Mouse (Mus musculus) retina, embryonic 14.5 days (tissue): ENCODE results near the gene Olfr1179.
"Not testable (repeated sequence)": the region's sequence is repeated elsewhere in the genome, so short reads cannot be mapped to it uniquely, and the experiment has no call there.

Source experiments
- DNase-seq: peaks from one replicate; pipeline ENCODE4 v3.0.0-alpha.2; 2015; ENCODE audit warnings: low spot score

Olfr1179 gene

GRCm38 (mm10) chr2:88406353-88406752 is at the start of gene Olfr1179:
Olfr1179 (minus strand) TSS chr2:88406453.
- no peak for DNase-seq

GRCm38 (mm10) chr2:88454567-88454966 is 48.3 kb upstream of the Olfr1179 start, which contains the start of gene Olfr1183:
Olfr1183 (plus strand) TSS chr2:88454867.
- not testable (repeated sequence) for DNase-seq

GRCm38 (mm10) chr2:88449031-88449430 is 42.8 kb upstream of the Olfr1179 start, which contains the start of gene Gm13757:
Gm13757 (minus strand) TSS chr2:88449131.
- no peak for DNase-seq

GRCm38 (mm10) chr2:88426071-88426470 is 19.8 kb upstream of the Olfr1179 start, which contains the start of gene Olfr1181:
Olfr1181 (minus strand) TSS chr2:88426171.
- no peak for DNase-seq

GRCm38 (mm10) chr2:88419051-88419450 is 12.8 kb upstream of the Olfr1179 start, which contains the start of gene Olfr1180:
Olfr1180 (minus strand) TSS chr2:88419151.
- DNase-seq, result no peak

GRCm38 (mm10) chr2:88386762-88387161 is 19.5 kb downstream of the Olfr1179 start, which contains the start of gene Olfr1178:
Olfr1178 (plus strand) TSS chr2:88387062.
- no peak for DNase-seq

- peak; percentile 80 for DNase-seq
Measured at GRCm38 (mm10) chr2:88356304-88356703, 49.9 kb downstream of the Olfr1179 start.
